Mouse (Mus musculus): Measurements from ENCODE around the gene Zbtb17.

The Zbtb17 gene

GRCm38 (mm10) chr4:141444451-141445327, at the start of gene Zbtb17:
Zbtb17 (plus strand) TSS chr4:141444654.
- peak; percentile 86 to 89 for DNase-seq

- no peak for DNase-seq
These were observed 49.7 kb upstream of the Zbtb17 start for GRCm38 (mm10) chr4:141394751-141395150.

GRCm38 (mm10) chr4:141397861-141398260, 46.6 kb upstream of the Zbtb17 start:
- no peak for DNase-seq

- DNase-seq, result no peak
These were observed 45.9 kb upstream of the Zbtb17 start, which contains the start of gene Clcnka for GRCm38 (mm10) chr4:141398545-141398944. Clcnka (minus strand) TSS chr4:141398724.

GRCm38 (mm10) chr4:141400171-141400570, 44.3 kb upstream of the Zbtb17 start:
- no peak for DNase-seq

GRCm38 (mm10) chr4:141404518-141405313, 39.7 kb upstream of the Zbtb17 start:
- DNase-seq, result peak; percentile 86 to 94

- no peak for DNase-seq
These were observed 39.2 kb upstream of the Zbtb17 start for GRCm38 (mm10) chr4:141405314-141405622.

GRCm38 (mm10) chr4:141406516-141407299, 37.7 kb upstream of the Zbtb17 start:
- no peak for DNase-seq

- DNase-seq, result no peak
These were observed 35.9 kb upstream of the Zbtb17 start for GRCm38 (mm10) chr4:141408577-141408976.

- DNase-seq, result peak in 1 of 2 experiments; percentile 28
These were observed 32.9 kb upstream of the Zbtb17 start for GRCm38 (mm10) chr4:141411430-141411992.

GRCm38 (mm10) chr4:141415924-141416323, 28.5 kb upstream of the Zbtb17 start, which contains the start of gene Clcnkb:
Clcnkb (minus strand) TSS chr4:141416014.
- DNase-seq, result no peak

GRCm38 (mm10) chr4:141419398-141420191, 24.9 kb upstream of the Zbtb17 start:
- DNase-seq, result no peak

- DNase-seq, result no peak
These were observed 24.1 kb upstream of the Zbtb17 start, which contains the start of gene Hspb7 for GRCm38 (mm10) chr4:141420192-141420829. Hspb7 (plus strand) TSS chr4:141420779.

- DNase-seq, result no peak
These were observed 23.6 kb upstream of the Zbtb17 start for GRCm38 (mm10) chr4:141420886-141421285.

- DNase-seq, result peak; percentile 41 to 54
These were observed 23.0 kb upstream of the Zbtb17 start for GRCm38 (mm10) chr4:141421423-141421822.

GRCm38 (mm10) chr4:141422841-141423240, 21.6 kb upstream of the Zbtb17 start:
- no peak for DNase-seq

GRCm38 (mm10) chr4:141423288-141423687, 21.2 kb upstream of the Zbtb17 start:
- no peak for DNase-seq

GRCm38 (mm10) chr4:141423691-141424431, 20.6 kb upstream of the Zbtb17 start:
- no peak for DNase-seq

- peak; percentile 46 to 50 for DNase-seq
These were observed 18.7 kb upstream of the Zbtb17 start for GRCm38 (mm10) chr4:141425484-141426479.
